Mouse (Mus musculus) heart, embryonic 15.5 days (tissue): ENCODE data around the gene Gtf2ird1. TPM values are rescaled to one million over a fixed set of nuclear protein-coding genes. Genes with fewer than 3 reads are reported as not detected.

Experiments
- ATAC-seq: fragments of 200-750 bp; cut with Nextera tagmentation; replicated peaks from 2 replicates; pipeline ENCODE4 v1.8.0; 2017; ENCODE audit warnings: low read depth, moderate TSS enrichment; ENCODE audit not compliant: insufficient number of reproducible peaks, insufficient read depth, low FRiP score
- H3K27ac ChIP-seq: fragments of 300-500 bp; sonication (generic); 2 replicates; pipeline ENCODE4 v1.5.1; 2015; ENCODE audit warnings: mild to moderate bottlenecking, inconsistent platforms
- H3K27me3 ChIP-seq: fragments of 300-500 bp; sonication (generic); 2 replicates; pipeline ENCODE4 v1.6.1; 2015; ENCODE audit warnings: inconsistent platforms
- H3K36me3 ChIP-seq: fragments of 300-500 bp; sonication (generic); 2 replicates; pipeline ENCODE4 v1.6.1; 2015; ENCODE audit warnings: mild to moderate bottlenecking, inconsistent platforms
- H3K4me1 ChIP-seq: fragments of 300-500 bp; sonication (generic); replicated peaks from 2 replicates; pipeline ENCODE4 v1.6.1; 2015; ENCODE audit warnings: inconsistent platforms
- H3K4me2 ChIP-seq: fragments of 300-500 bp; sonication (generic); 2 replicates; pipeline ENCODE4 v1.6.1; 2015; ENCODE audit warnings: inconsistent platforms, mild to moderate bottlenecking, moderate library complexity
- H3K4me3 ChIP-seq: fragments of 300-500 bp; sonication (generic); 2 replicates; pipeline ENCODE4 v1.5.1; 2015; ENCODE audit warnings: mild to moderate bottlenecking, inconsistent platforms
- H3K9ac ChIP-seq: fragments of 300-500 bp; sonication (generic); 2 replicates; pipeline ENCODE4 v1.6.1; 2015; ENCODE audit warnings: mild to moderate bottlenecking, inconsistent platforms
- H3K9me3 ChIP-seq: fragments of 300-500 bp; sonication (generic); replicated peaks from 2 replicates; pipeline ENCODE4 v1.6.1; 2016; ENCODE audit warnings: inconsistent platforms
- WGBS: fragments of 180-500 bp; shearing (Covaris S2); methylation state at CpG from one replicate; pipeline ENCODE4 v1.1.7; 2015; ENCODE audit warnings: mixed read lengths; 5-methylcytosine and 5-hydroxymethylcytosine counted together
- polyA plus RNA-seq: library from polyadenylated mRNA; unstranded; fragments of >200 nt; fragmentation: Nextera tagmentation; extraction: Ambion mirVana; gene quantifications from 2 replicates; pipeline ENCODE4 v1.2.1, GENCODE M21; 2015

Gtf2ird1 gene
- polyA plus RNA-seq, 1 experiment from 2014 or later, result 47.3 TPM

GRCm38 (mm10) chr5:134408119-134408518 is 48.4 kb downstream of the Gtf2ird1 start:
- Histone ChIP-seq H3K4me3 (no peak overlapping the region), H3K27me3 (no peaks in the 10 kb centered on the region), H3K9me3 (no peaks in the 10 kb centered on the region), H3K4me2 (no peak overlapping the region), H3K9ac (no peak overlapping the region), H3K27ac (no peak overlapping the region), H3K4me1 (peaks cover 18% of the 10 kb centered on the region), H3K36me3 (peaks cover 79% of the 10 kb centered on the region)
- WGBS, result 91% methylated on average over 5 of the region's 5 CpGs
- no peak for ATAC-seq

GRCm38 (mm10) chr5:134401841-134402240 is 54.7 kb downstream of the Gtf2ird1 start:
- peaks cover 77% of the 10 kb centered on the region for H3K36me3 ChIP-seq
- H3K9me3 ChIP-seq, result no peaks in the 10 kb centered on the region
- no peak overlapping the region for H3K4me2 ChIP-seq
- ATAC-seq, result no peak
- 95% methylated on average over 18 of the region's 18 CpGs for WGBS
- H3K27ac ChIP-seq, result no peak overlapping the region
- H3K27me3 ChIP-seq, result no peaks in the 10 kb centered on the region
- H3K4me1 ChIP-seq, result peaks cover 14% of the 10 kb centered on the region
- H3K4me3 ChIP-seq, result no peak overlapping the region
- no peak overlapping the region for H3K9ac ChIP-seq

- Histone ChIP-seq H3K27me3 (no peaks in the 10 kb centered on the region), H3K9me3 (no peaks in the 10 kb centered on the region), H3K4me3 (no peak overlapping the region), H3K36me3 (peaks cover 42% of the 10 kb centered on the region), H3K27ac (peak overlapping the region; percentile 80), H3K4me1 (peaks cover 36% of the 10 kb centered on the region), H3K9ac (no peak overlapping the region), H3K4me2 (no peak overlapping the region)
- WGBS, result 88% methylated on average over 15 of the region's 15 CpGs
- no peak for ATAC-seq
Measured at GRCm38 (mm10) chr5:134397434-134398163, 58.9 kb downstream of the Gtf2ird1 start.

GRCm38 (mm10) chr5:134396519-134396918 is 60.0 kb downstream of the Gtf2ird1 start:
- Histone ChIP-seq H3K4me3 (no peak overlapping the region), H3K27ac (peak overlapping the region; percentile 80), H3K9me3 (no peaks in the 10 kb centered on the region), H3K36me3 (peaks cover 37% of the 10 kb centered on the region), H3K9ac (no peak overlapping the region), H3K27me3 (no peaks in the 10 kb centered on the region), H3K4me2 (no peak overlapping the region; the same call in 1 of the 2 replicates), H3K4me1 (peaks cover 36% of the 10 kb centered on the region)
- 26% methylated on average over 9 of the region's 9 CpGs for WGBS
- ATAC-seq, result peak; percentile 51

- peak; percentile 74 for ATAC-seq
- peaks cover 36% of the 10 kb centered on the region for H3K4me1 ChIP-seq
- peak overlapping the region; percentile 28; the same call in 1 of the 2 replicates for H3K4me2 ChIP-seq
- H3K27me3 ChIP-seq, result no peaks in the 10 kb centered on the region
- H3K36me3 ChIP-seq, result peaks cover 37% of the 10 kb centered on the region
- no peak overlapping the region for H3K9ac ChIP-seq
- peak overlapping the region; percentile 80 for H3K27ac ChIP-seq
- no peak overlapping the region for H3K4me3 ChIP-seq
- H3K9me3 ChIP-seq, result no peaks in the 10 kb centered on the region
- WGBS, result 28% methylated on average over 10 of the region's 10 CpGs
Measured at GRCm38 (mm10) chr5:134394624-134395023, 61.9 kb downstream of the Gtf2ird1 start.

- no peak overlapping the region for H3K4me2 ChIP-seq
- H3K4me1 ChIP-seq, result peaks cover 36% of the 10 kb centered on the region
- H3K9ac ChIP-seq, result no peak overlapping the region
- peak overlapping the region; percentile 80 for H3K27ac ChIP-seq
- H3K9me3 ChIP-seq, result no peaks in the 10 kb centered on the region
- H3K4me3 ChIP-seq, result no peak overlapping the region
- H3K27me3 ChIP-seq, result no peaks in the 10 kb centered on the region
- WGBS, result 58% methylated on average over 6 of the region's 6 CpGs
- H3K36me3 ChIP-seq, result peaks cover 33% of the 10 kb centered on the region
- peak; percentile 65; the same call in 1 of the 2 replicates for ATAC-seq
Measured at GRCm38 (mm10) chr5:134393624-134394023, 62.9 kb downstream of the Gtf2ird1 start.

- no peak overlapping the region for H3K4me3 ChIP-seq
- H3K4me1 ChIP-seq, result no peaks in the 10 kb centered on the region
- H3K9me3 ChIP-seq, result no peaks in the 10 kb centered on the region
- 51% methylated on average over 2 of the region's 2 CpGs for WGBS
- peaks cover 82% of the 10 kb centered on the region for H3K36me3 ChIP-seq
- no peaks in the 10 kb centered on the region for H3K27me3 ChIP-seq
- ATAC-seq, result no peak
- no peak overlapping the region for H3K4me2 ChIP-seq
- no peak overlapping the region for H3K27ac ChIP-seq
- no peak overlapping the region for H3K9ac ChIP-seq
Measured at GRCm38 (mm10) chr5:134385106-134385505, 71.4 kb downstream of the Gtf2ird1 start.

GRCm38 (mm10) chr5:134375256-134375655 is 81.3 kb downstream of the Gtf2ird1 start:
- 0 out of 2 replicates have a peak overlapping the region, but pooled peaks have one; percentile 76 for H3K27ac ChIP-seq
- no peak overlapping the region for H3K9ac ChIP-seq
- WGBS, result 97% methylated on average over 1 of the region's 1 CpGs
- H3K36me3 ChIP-seq, result peaks cover 23% of the 10 kb centered on the region
- H3K4me3 ChIP-seq, result no peak overlapping the region
- no peaks in the 10 kb centered on the region for H3K27me3 ChIP-seq
- no peaks in the 10 kb centered on the region for H3K4me1 ChIP-seq
- no peaks in the 10 kb centered on the region for H3K9me3 ChIP-seq
- ATAC-seq, result no peak
- no peak overlapping the region for H3K4me2 ChIP-seq

GRCm38 (mm10) chr5:134374546-134374945 is 82.0 kb downstream of the Gtf2ird1 start:
- H3K4me3 ChIP-seq, result no peak overlapping the region
- H3K36me3 ChIP-seq, result peaks cover 23% of the 10 kb centered on the region
- H3K27me3 ChIP-seq, result no peaks in the 10 kb centered on the region
- H3K27ac ChIP-seq, result peak overlapping the region; percentile 76
- no peak overlapping the region for H3K4me2 ChIP-seq
- no peaks in the 10 kb centered on the region for H3K4me1 ChIP-seq
- H3K9ac ChIP-seq, result no peak overlapping the region
- no peaks in the 10 kb centered on the region for H3K9me3 ChIP-seq
- ATAC-seq, result peak; percentile 90

- H3K9me3 ChIP-seq, result no peaks in the 10 kb centered on the region
- H3K27me3 ChIP-seq, result no peaks in the 10 kb centered on the region
- no peak overlapping the region for H3K4me2 ChIP-seq
- no peak for ATAC-seq
- no peaks in the 10 kb centered on the region for H3K4me1 ChIP-seq
- H3K27ac ChIP-seq, result peak overlapping the region; percentile 76
- WGBS, result 57% methylated on average over 9 of the region's 9 CpGs
- H3K9ac ChIP-seq, result no peak overlapping the region
- H3K36me3 ChIP-seq, result peaks cover 24% of the 10 kb centered on the region
- no peak overlapping the region for H3K4me3 ChIP-seq
Measured at GRCm38 (mm10) chr5:134373912-134374488, 82.5 kb downstream of the Gtf2ird1 start.

GRCm38 (mm10) chr5:134372926-134373658 is 83.4 kb downstream of the Gtf2ird1 start:
- no peak overlapping the region for H3K4me3 ChIP-seq

More at GRCm38 (mm10) chr5:134372926-134373658, 83.4 kb downstream of the Gtf2ird1 start:
- H3K36me3 ChIP-seq, result peaks cover 30% of the 10 kb centered on the region
- H3K4me2 ChIP-seq, result no peak overlapping the region
- H3K27me3 ChIP-seq, result no peaks in the 10 kb centered on the region
- 95% methylated on average over 6 of the region's 6 CpGs for WGBS
- no peak overlapping the region for H3K9ac ChIP-seq
- no peaks in the 10 kb centered on the region for H3K9me3 ChIP-seq
- no peak overlapping the region for H3K27ac ChIP-seq
- no peak for ATAC-seq
- H3K4me1 ChIP-seq, result no peaks in the 10 kb centered on the region
